Mouse (Mus musculus) retina, postnatal 1 day (tissue): ENCODE results near the gene Nudt3.
"Not testable (repeated sequence)": the region's sequence is repeated elsewhere in the genome, so short reads cannot be mapped to it uniquely, and the experiment has no call there.

Experiments
- DNase-seq: peaks from one replicate; pipeline ENCODE4 v3.0.0-alpha.2; 2012

Nudt3 gene

GRCm38 (mm10) chr17:27623360-27624326, at the start of gene Nudt3:
Nudt3 (minus strand) TSS chr17:27623495.
- peak; percentile 95 for DNase-seq

- DNase-seq: no peak
Measured at GRCm38 (mm10) chr17:27671720-27672119, 48.4 kb upstream of the Nudt3 start.

GRCm38 (mm10) chr17:27658767-27659166, 35.5 kb upstream of the Nudt3 start:
- DNase-seq: no peak

- DNase-seq: no peak
Measured at GRCm38 (mm10) chr17:27657123-27657522, 33.8 kb upstream of the Nudt3 start.

GRCm38 (mm10) chr17:27656414-27656813, 33.1 kb upstream of the Nudt3 start:
- DNase-seq: no peak

GRCm38 (mm10) chr17:27656011-27656399, 32.7 kb upstream of the Nudt3 start:
- peak; percentile 41 for DNase-seq

- DNase-seq: peak; percentile 85
Measured at GRCm38 (mm10) chr17:27655089-27656010, 32.1 kb upstream of the Nudt3 start, which contains the start of gene Pacsin1. Pacsin1 (plus strand) TSS chr17:27655509.

- no peak for DNase-seq
Measured at GRCm38 (mm10) chr17:27653253-27653959, 30.1 kb upstream of the Nudt3 start.

- DNase-seq: no peak
Measured at GRCm38 (mm10) chr17:27652046-27652790, 28.9 kb upstream of the Nudt3 start.

GRCm38 (mm10) chr17:27650586-27650985, 27.3 kb upstream of the Nudt3 start:
- DNase-seq: no peak

GRCm38 (mm10) chr17:27650160-27650559, 26.9 kb upstream of the Nudt3 start:
- peak; percentile 68 for DNase-seq

- DNase-seq: no peak
Measured at GRCm38 (mm10) chr17:27645807-27646206, 22.5 kb upstream of the Nudt3 start.

- DNase-seq: no peak
Measured at GRCm38 (mm10) chr17:27644572-27644971, 21.3 kb upstream of the Nudt3 start.

- DNase-seq: peak; percentile 37
Measured at GRCm38 (mm10) chr17:27643756-27644155, 20.5 kb upstream of the Nudt3 start.

GRCm38 (mm10) chr17:27643101-27643500, 19.8 kb upstream of the Nudt3 start:
- peak; percentile 84 for DNase-seq

- DNase-seq: peak; percentile 96
Measured at GRCm38 (mm10) chr17:27642491-27643062, 19.3 kb upstream of the Nudt3 start.

- not testable (repeated sequence) for DNase-seq
Measured at GRCm38 (mm10) chr17:27639851-27640250, 16.6 kb upstream of the Nudt3 start.

- DNase-seq: no peak
Measured at GRCm38 (mm10) chr17:27638921-27639332, 15.6 kb upstream of the Nudt3 start.

- DNase-seq: peak; percentile 38
Measured at GRCm38 (mm10) chr17:27637333-27637732, 14.0 kb upstream of the Nudt3 start.

- DNase-seq: peak; percentile 65
Measured at GRCm38 (mm10) chr17:27636132-27637020, 13.1 kb upstream of the Nudt3 start, which contains the start of gene Rps10. Rps10 (minus strand) TSS chr17:27636669.
